Mouse (Mus musculus) liver, embryonic 14.5 days (tissue): Measurements from ENCODE around the gene Cers1.

Source experiments
- CTCF ChIP-seq: IDR thresholded peaks from 2 replicates; pipeline ENCODE4 v1.5.1; 2016; ENCODE audit warnings: antibody characterized with exemption, low read depth, control low read depth
- EP300 ChIP-seq: IDR thresholded peaks from 2 replicates; pipeline ENCODE4 v1.6.1; 2016; ENCODE audit warnings: antibody characterized with exemption, low read depth

GRCm38 (mm10) chr8:70329835-70330740, 14.5 kb downstream of the Cers1 start:
- TF ChIP-seq CTCF (no peak), EP300 (no peak)
